Mouse (Mus musculus): ENCODE results near the gene Psg19. TPM values are rescaled to one million over a fixed set of nuclear protein-coding genes. Genes with fewer than 3 reads are reported as not detected.

Psg19 gene
- not detected in 2 replicates for polyA plus RNA-seq (2016; fragmentation: Nextera tagmentation; extraction: Ambion mirVana)

DNA sequence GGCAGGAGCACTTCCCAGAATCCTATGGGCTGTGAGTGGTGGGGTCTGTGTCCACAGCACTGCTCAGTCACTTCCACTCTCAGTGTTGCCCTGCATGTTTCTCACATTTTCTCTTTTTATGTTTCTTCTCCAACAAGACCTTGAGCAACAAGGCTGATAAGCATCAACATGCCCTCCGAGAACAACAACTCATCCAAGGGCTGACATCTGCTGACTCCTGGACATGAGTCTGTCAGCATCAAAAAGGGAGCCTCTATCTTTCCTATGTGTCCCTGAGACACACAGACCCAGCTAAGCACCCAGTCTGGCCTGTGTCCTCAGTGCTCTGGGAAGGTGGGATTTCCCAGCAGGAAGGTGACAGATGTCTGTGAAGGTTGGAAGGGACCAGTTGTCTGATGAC, at the start of gene Psg19:
TSS of gene Psg19 (minus strand) at position 101 of the 400 bp plus-strand sequence.
- no peak within 1 kb of the TSS for H3K27ac ChIP-seq (replicated peaks)
- no peaks in the 10 kb centered on the region for H3K36me3 ChIP-seq
- H3K9me3 ChIP-seq (replicated peaks) = no peaks in the 10 kb centered on the region
- DNase-seq (ENCODE audit: low spot score) = peak; percentile 0
- no peaks in the 10 kb centered on the region for H3K4me1 ChIP-seq
- 94% methylated on average over 1 of the region's 1 CpGs for WGBS
- H3K27me3 ChIP-seq (ENCODE audit: low read depth, poor library complexity, severe bottlenecking) = no peaks in the 10 kb centered on the region
- H3K4me3 ChIP-seq = no peak within 1 kb of the TSS

- no peaks in the 10 kb centered on the region for H3K27me3 ChIP-seq (ENCODE audit: low read depth, poor library complexity, severe bottlenecking)
Measured at GRCm38 (mm10) chr7:18844811-18845210, 46.5 kb upstream of the Psg19 start.

GRCm38 (mm10) chr7:18841174-18841567, 42.9 kb upstream of the Psg19 start:
- no peak overlapping the region for H3K27ac ChIP-seq (replicated peaks)
- no peak for DNase-seq (ENCODE audit: low spot score)

More at GRCm38 (mm10) chr7:18844811-18845210, 46.5 kb upstream of the Psg19 start:
- peaks cover 14% of the 10 kb centered on the region for H3K4me1 ChIP-seq
- 48% methylated on average over 5 of the region's 5 CpGs for WGBS
- H3K9me3 ChIP-seq (replicated peaks) = no peaks in the 10 kb centered on the region
- no peaks in the 10 kb centered on the region for H3K36me3 ChIP-seq
- H3K27ac ChIP-seq (replicated peaks) = no peak overlapping the region
- no peak for DNase-seq (ENCODE audit: low spot score)
- no peak overlapping the region for H3K4me3 ChIP-seq

DNA sequence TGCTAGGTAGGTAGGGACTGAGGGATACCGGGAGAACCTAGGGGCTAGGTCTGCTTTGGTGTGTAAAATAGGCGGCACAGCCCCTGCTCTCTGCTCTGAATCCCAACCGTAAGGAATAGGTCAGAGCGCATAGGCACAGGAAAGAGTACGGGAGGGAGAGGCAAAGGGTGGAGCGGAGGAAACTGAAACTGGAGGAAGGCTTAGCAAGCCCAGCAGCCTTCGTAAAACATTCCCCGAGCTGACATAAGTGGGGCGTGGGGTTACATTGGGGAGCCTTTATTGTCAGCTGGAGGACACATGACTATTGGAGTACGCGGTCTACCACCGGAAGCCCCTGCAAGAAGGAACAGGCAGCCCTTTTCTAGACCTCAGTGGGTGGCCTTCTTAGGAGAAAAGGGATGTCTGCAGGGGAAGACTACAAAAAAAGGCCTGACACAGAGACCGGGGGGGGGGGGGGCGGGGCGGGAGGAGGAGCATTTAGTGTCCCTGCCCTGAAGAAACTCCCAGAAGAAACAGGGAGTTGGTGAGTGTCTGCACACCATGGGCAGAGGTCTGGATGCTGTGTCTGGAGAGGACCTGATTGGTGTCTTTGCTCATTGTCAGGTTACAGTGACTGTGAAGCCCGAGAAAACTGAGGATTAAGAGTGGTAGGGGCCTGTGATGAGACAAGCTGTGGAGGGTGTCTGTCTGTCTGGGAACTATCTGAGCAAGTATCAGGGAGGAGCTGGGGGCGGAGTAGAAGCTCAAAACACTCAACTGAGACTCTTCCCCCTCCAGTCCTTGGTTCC, 42.3 kb upstream of the Psg19 start:
- H3K27me3 ChIP-seq (ENCODE audit: low read depth, poor library complexity, severe bottlenecking) = no peaks in the 10 kb centered on the region
- peak; percentile 56 for DNase-seq (ENCODE audit: low spot score)
- H3K27ac ChIP-seq (replicated peaks) = peak overlapping the region; percentile 72
- no peaks in the 10 kb centered on the region for H3K9me3 ChIP-seq (replicated peaks)
- peaks cover 15% of the 10 kb centered on the region for H3K4me1 ChIP-seq
- peak overlapping the region; percentile 48 for H3K4me3 ChIP-seq
- WGBS = 3% methylated on average over 15 of the region's 17 CpGs
- no peaks in the 10 kb centered on the region for H3K36me3 ChIP-seq

More at GRCm38 (mm10) chr7:18841174-18841567, 42.9 kb upstream of the Psg19 start:
- H3K4me1 ChIP-seq = peaks cover 15% of the 10 kb centered on the region
- no peaks in the 10 kb centered on the region for H3K27me3 ChIP-seq (ENCODE audit: low read depth, poor library complexity, severe bottlenecking)
- peak overlapping the region; percentile 48 for H3K4me3 ChIP-seq
- H3K36me3 ChIP-seq = no peaks in the 10 kb centered on the region
- H3K9me3 ChIP-seq (replicated peaks) = no peaks in the 10 kb centered on the region
- 71% methylated on average over 1 of the region's 1 CpGs for WGBS

GRCm38 (mm10) chr7:18839865-18840264, 41.5 kb upstream of the Psg19 start, which contains the start of gene Mill2:
Mill2 (plus strand) TSS chr7:18839966.
- peak within 1 kb of the TSS; percentile 48 for H3K4me3 ChIP-seq
- WGBS = 40% methylated on average over 3 of the region's 3 CpGs
- H3K9me3 ChIP-seq (replicated peaks) = no peaks in the 10 kb centered on the region
- H3K36me3 ChIP-seq = no peaks in the 10 kb centered on the region
- H3K27ac ChIP-seq (replicated peaks) = peak within 1 kb of the TSS; percentile 72
- peaks cover 15% of the 10 kb centered on the region for H3K4me1 ChIP-seq
- DNase-seq (ENCODE audit: low spot score) = no peak
- no peaks in the 10 kb centered on the region for H3K27me3 ChIP-seq (ENCODE audit: low read depth, poor library complexity, severe bottlenecking)

GRCm38 (mm10) chr7:18832298-18832697, 34.0 kb upstream of the Psg19 start:
- H3K36me3 ChIP-seq = no peaks in the 10 kb centered on the region
- H3K27me3 ChIP-seq (ENCODE audit: low read depth, poor library complexity, severe bottlenecking) = no peaks in the 10 kb centered on the region
- DNase-seq (ENCODE audit: low spot score) = no peak
- peaks cover 7% of the 10 kb centered on the region for H3K4me1 ChIP-seq
- no peaks in the 10 kb centered on the region; the same call in 1 of the 2 replicates for H3K9me3 ChIP-seq (replicated peaks)
- H3K27ac ChIP-seq (replicated peaks) = no peak overlapping the region
- no peak overlapping the region for H3K4me3 ChIP-seq
- 45% methylated on average over 13 of the region's 13 CpGs for WGBS

DNA sequence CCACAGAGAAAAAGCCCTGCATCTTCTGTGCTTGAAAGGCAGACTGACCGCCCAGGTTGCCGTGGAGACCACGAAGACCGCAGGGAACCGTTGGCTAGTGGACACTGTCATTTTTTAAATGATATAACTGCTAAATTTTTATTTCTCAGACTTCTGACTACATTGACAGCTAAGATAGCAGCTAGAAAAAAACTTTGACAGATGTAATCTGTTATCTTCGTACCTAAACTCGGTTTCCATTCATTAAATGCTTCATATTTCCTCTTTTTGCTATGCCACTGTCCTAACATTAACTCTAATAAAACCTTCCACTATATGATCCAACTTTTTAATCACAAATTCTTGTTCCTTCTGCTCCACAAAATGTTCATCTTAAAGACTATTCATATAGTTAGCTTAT, 31.2 kb upstream of the Psg19 start:
- H3K27me3 ChIP-seq (ENCODE audit: low read depth, poor library complexity, severe bottlenecking) = no peaks in the 10 kb centered on the region
- H3K4me3 ChIP-seq = no peak overlapping the region
- 87% methylated on average over 7 of the region's 7 CpGs for WGBS
- H3K27ac ChIP-seq (replicated peaks) = no peak overlapping the region
- no peak for DNase-seq (ENCODE audit: low spot score)
- H3K4me1 ChIP-seq = peaks cover 7% of the 10 kb centered on the region
- H3K36me3 ChIP-seq = no peaks in the 10 kb centered on the region
- no peaks in the 10 kb centered on the region; the same call in 1 of the 2 replicates for H3K9me3 ChIP-seq (replicated peaks)

DNA sequence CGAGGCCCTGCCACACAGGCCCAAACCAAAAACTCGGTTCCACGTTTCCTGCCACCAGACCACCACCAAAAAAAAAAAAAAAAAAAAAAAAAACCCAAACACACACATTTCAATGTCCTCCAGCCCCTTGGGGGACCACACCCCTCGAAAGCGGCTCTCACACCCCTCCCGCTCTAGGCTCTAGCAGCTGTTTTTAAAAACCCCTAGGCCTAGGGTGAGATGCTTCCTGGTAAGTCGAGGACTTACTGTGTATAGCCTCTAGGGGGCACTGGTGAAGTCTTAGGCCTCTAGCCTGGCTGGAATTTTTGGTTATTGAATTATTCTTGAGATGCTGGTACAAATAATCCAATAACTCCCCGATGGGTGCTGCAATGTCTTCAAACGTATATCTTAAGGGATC, 30.3 kb upstream of the Psg19 start:
- H3K4me3 ChIP-seq = no peak overlapping the region
- no peak for DNase-seq (ENCODE audit: low spot score)
- H3K9me3 ChIP-seq (replicated peaks) = no peaks in the 10 kb centered on the region; the same call in 1 of the 2 replicates
- H3K27me3 ChIP-seq (ENCODE audit: low read depth, poor library complexity, severe bottlenecking) = no peaks in the 10 kb centered on the region
- 62% methylated on average over 9 of the region's 9 CpGs for WGBS
- no peak overlapping the region for H3K27ac ChIP-seq (replicated peaks)
- peaks cover 7% of the 10 kb centered on the region for H3K4me1 ChIP-seq
- H3K36me3 ChIP-seq = no peaks in the 10 kb centered on the region

DNA sequence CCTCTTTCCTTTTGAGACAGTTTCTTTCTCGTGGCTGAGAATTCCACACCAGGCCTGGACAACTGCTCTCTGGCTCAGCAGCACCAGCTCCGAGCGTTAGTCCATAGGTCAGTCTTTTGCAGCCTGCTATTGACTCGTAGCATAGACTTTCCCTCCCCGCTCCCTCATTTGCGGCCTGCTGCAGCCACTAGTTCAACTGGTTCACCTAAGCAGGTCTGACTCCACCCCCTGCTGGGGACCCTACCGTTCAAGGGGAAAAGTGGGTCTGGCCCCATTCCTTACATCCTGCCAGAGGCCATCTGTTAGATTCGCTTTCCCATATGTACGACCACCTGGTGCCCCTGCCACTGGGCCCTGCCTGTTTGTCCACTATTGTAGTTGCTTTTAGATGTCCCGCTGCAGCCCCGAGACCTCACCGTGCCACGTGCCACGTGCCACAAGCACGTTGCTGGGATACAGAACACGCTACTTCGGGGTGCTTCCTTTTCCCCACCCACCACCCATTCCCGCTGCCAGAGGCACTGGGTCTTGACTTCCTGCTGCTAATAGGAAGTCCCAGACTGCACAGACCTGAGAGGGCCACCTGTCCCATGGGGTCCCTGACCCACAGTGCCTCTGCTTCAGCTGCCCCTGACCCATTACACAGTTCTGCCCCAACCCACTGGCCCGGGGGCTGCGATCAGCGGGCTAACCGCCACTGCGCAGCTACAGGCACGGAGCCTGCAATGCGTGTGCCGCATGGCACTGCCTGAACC, 29.6 kb upstream of the Psg19 start:
- no peak for DNase-seq (ENCODE audit: low spot score)
- Histone ChIP-seq H3K27me3 (ENCODE audit: low read depth, poor library complexity, severe bottlenecking) (no peaks in the 10 kb centered on the region), H3K9me3 (replicated peaks) (no peaks in the 10 kb centered on the region; the same call in 1 of the 2 replicates), H3K4me3 (no peak overlapping the region), H3K27ac (replicated peaks) (no peak overlapping the region), H3K36me3 (no peaks in the 10 kb centered on the region), H3K4me1 (peaks cover 7% of the 10 kb centered on the region)
- WGBS = 68% methylated on average over 26 of the region's 26 CpGs

GRCm38 (mm10) chr7:18821507-18821906, 23.2 kb upstream of the Psg19 start, which contains the start of gene Psg17:
Psg17 (minus strand) TSS chr7:18821607.
- Histone ChIP-seq H3K27ac (replicated peaks) (no peak within 1 kb of the TSS), H3K4me1 (no peaks in the 10 kb centered on the region), H3K36me3 (no peaks in the 10 kb centered on the region), H3K27me3 (ENCODE audit: low read depth, poor library complexity, severe bottlenecking) (no peaks in the 10 kb centered on the region), H3K4me3 (no peak within 1 kb of the TSS), H3K9me3 (replicated peaks) (no peaks in the 10 kb centered on the region)
- DNase-seq (ENCODE audit: low spot score) = no peak
- WGBS = 75% methylated on average over 3 of the region's 3 CpGs

- no peaks in the 10 kb centered on the region for H3K4me1 ChIP-seq
- H3K27ac ChIP-seq (replicated peaks) = no peak overlapping the region
- no peaks in the 10 kb centered on the region for H3K36me3 ChIP-seq
- 86% methylated on average over 9 of the region's 9 CpGs for WGBS
- DNase-seq (ENCODE audit: low spot score) = no peak
- H3K27me3 ChIP-seq (ENCODE audit: low read depth, poor library complexity, severe bottlenecking) = no peaks in the 10 kb centered on the region
- no peak overlapping the region for H3K4me3 ChIP-seq
- no peaks in the 10 kb centered on the region for H3K9me3 ChIP-seq (replicated peaks)
Measured at GRCm38 (mm10) chr7:18818301-18818700, 20.0 kb upstream of the Psg19 start.

GRCm38 (mm10) chr7:18803526-18803925, 5.2 kb upstream of the Psg19 start:
- Histone ChIP-seq H3K4me3 (no peak overlapping the region), H3K9me3 (replicated peaks) (no peaks in the 10 kb centered on the region), H3K27ac (replicated peaks) (no peak overlapping the region), H3K27me3 (ENCODE audit: low read depth, poor library complexity, severe bottlenecking) (no peaks in the 10 kb centered on the region), H3K36me3 (no peaks in the 10 kb centered on the region), H3K4me1 (no peaks in the 10 kb centered on the region)
- DNase-seq (ENCODE audit: low spot score) = no peak

DNA sequence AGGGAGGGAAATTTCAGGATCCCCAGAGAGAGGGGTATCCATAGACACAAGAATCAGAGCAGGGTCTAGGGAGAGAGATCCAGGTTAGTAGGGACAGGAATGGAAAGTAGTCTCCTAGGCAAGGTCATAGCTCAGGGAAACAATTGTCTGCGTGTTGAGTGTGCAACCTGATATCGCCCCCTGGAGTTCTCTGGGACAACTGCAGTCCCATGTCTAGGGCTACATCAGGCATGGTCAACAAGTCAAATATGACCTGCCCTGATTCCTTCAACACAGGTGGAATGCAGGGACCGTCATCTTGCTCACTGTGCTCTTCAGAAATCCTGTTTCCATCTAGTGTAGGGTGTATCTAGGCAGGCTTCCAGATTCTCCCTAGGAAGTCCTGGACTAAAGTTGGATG, 809 bp upstream of the Psg19 start:
- H3K4me3 ChIP-seq = no peak overlapping the region
- no peaks in the 10 kb centered on the region for H3K4me1 ChIP-seq
- no peaks in the 10 kb centered on the region for H3K27me3 ChIP-seq (ENCODE audit: low read depth, poor library complexity, severe bottlenecking)
- no peak for DNase-seq (ENCODE audit: low spot score)
- no peaks in the 10 kb centered on the region for H3K36me3 ChIP-seq
- no peak overlapping the region for H3K27ac ChIP-seq (replicated peaks)
- WGBS = 49% methylated on average over 3 of the region's 3 CpGs
- H3K9me3 ChIP-seq (replicated peaks) = no peaks in the 10 kb centered on the region

All from midbrain, embryonic 10.5 days (tissue).